Mouse (Mus musculus): ENCODE data around the gene Plcg2.
A peak's percentile ranks its signal among the peaks of the same experiment; 100 is the strongest.

The Plcg2 gene

GRCm38 (mm10) chr8:117632532-117632931, 134.4 kb downstream of the Plcg2 start:
- no peak for DNase-seq (ENCODE audit: low spot score in 2 of 2)

GRCm38 (mm10) chr8:117634406-117634805, 136.3 kb downstream of the Plcg2 start:
- DNase-seq (ENCODE audit: low spot score in 2 of 2): no peak

- no peak for DNase-seq (ENCODE audit: low spot score in 2 of 2)
Measured at GRCm38 (mm10) chr8:117637462-117637861, 139.4 kb downstream of the Plcg2 start.

GRCm38 (mm10) chr8:117639631-117640030, 141.5 kb downstream of the Plcg2 start:
- no peak for DNase-seq (ENCODE audit: low spot score in 2 of 2)

GRCm38 (mm10) chr8:117645486-117645885, 147.4 kb downstream of the Plcg2 start:
- no peak for DNase-seq (ENCODE audit: low spot score in 2 of 2)

GRCm38 (mm10) chr8:117646020-117646419, 147.9 kb downstream of the Plcg2 start:
- DNase-seq (ENCODE audit: low spot score in 2 of 2): peak in 1 of 2 experiments; percentile 48

GRCm38 (mm10) chr8:117646440-117646839, 148.3 kb downstream of the Plcg2 start:
- DNase-seq (ENCODE audit: low spot score in 2 of 2): peak in 1 of 2 experiments; percentile 29

GRCm38 (mm10) chr8:117652318-117652717, 154.2 kb downstream of the Plcg2 start:
- no peak for DNase-seq (ENCODE audit: low spot score in 2 of 2)

- no peak for DNase-seq (ENCODE audit: low spot score in 2 of 2)
Measured at GRCm38 (mm10) chr8:117658990-117659389, 160.9 kb downstream of the Plcg2 start.

- DNase-seq (ENCODE audit: low spot score in 2 of 2): no peak
Measured at GRCm38 (mm10) chr8:117660358-117661031, 162.4 kb downstream of the Plcg2 start.

- no peak for DNase-seq (ENCODE audit: low spot score in 2 of 2)
Measured at GRCm38 (mm10) chr8:117667349-117668124, 169.4 kb downstream of the Plcg2 start.

- DNase-seq (ENCODE audit: low spot score in 2 of 2): no peak
Measured at GRCm38 (mm10) chr8:117670461-117670860, 172.4 kb downstream of the Plcg2 start.

- no peak for DNase-seq (ENCODE audit: low spot score in 2 of 2)
Measured at GRCm38 (mm10) chr8:117672558-117672957, 174.5 kb downstream of the Plcg2 start.

- peak in 1 of 2 experiments; percentile 26 for DNase-seq (ENCODE audit: low spot score in 2 of 2)
Measured at GRCm38 (mm10) chr8:117673430-117673830, 175.3 kb downstream of the Plcg2 start, which contains the start of gene Sdr42e1. TSS of gene Sdr42e1 (minus strand) at chr8:117673689.

- DNase-seq (ENCODE audit: low spot score in 2 of 2): no peak
Measured at GRCm38 (mm10) chr8:117675171-117675570, 177.1 kb downstream of the Plcg2 start.

- DNase-seq (ENCODE audit: low spot score in 2 of 2): no peak
Measured at GRCm38 (mm10) chr8:117676460-117676859, 178.4 kb downstream of the Plcg2 start.

GRCm38 (mm10) chr8:117677011-117677410, 178.9 kb downstream of the Plcg2 start:
- no peak for DNase-seq (ENCODE audit: low spot score in 2 of 2)

GRCm38 (mm10) chr8:117678650-117679049, 180.6 kb downstream of the Plcg2 start:
- DNase-seq (ENCODE audit: low spot score in 2 of 2): no peak

- DNase-seq (ENCODE audit: low spot score in 2 of 2): no peak
Measured at GRCm38 (mm10) chr8:117683925-117684472, 185.9 kb downstream of the Plcg2 start.

- DNase-seq (ENCODE audit: low spot score in 2 of 2): no peak
Measured at GRCm38 (mm10) chr8:117684504-117684903, 186.4 kb downstream of the Plcg2 start.

Measured in urinary bladder, postnatal 4 days (tissue).